Comparison of ENCODE assay signal across 13 mouse cellular contexts in genomic region chr9:47999632-48000031, GRCm38 (mm10).
"Had no signal": no experiment of that assay in that cellular context is flagged by ENCODE, and none has a peak within 500 bp of the region (broad histone marks: within the 10 kb centered on the region; RNA-seq: fewer than 3 reads in every experiment).

No protein-coding gene starts in this region.

- ATAC-seq: intestine, embryonic 16.5 days; lung, postnatal 0 days; midbrain, embryonic 15.5 days had no signal

- H3K4me3 ChIP-seq: kidney, embryonic 15.5 days; limb, embryonic 10.5 days; liver, embryonic 15.5 days; midbrain, embryonic 10.5 days; midbrain, embryonic 15.5 days; neural tube, embryonic 12.5 days had no signal

- DNase-seq: kidney, adult 2 months; kidney, postnatal 14 days; lung, adult 2 months; lung, postnatal 4 days; thymus, postnatal 4 days had no signal

- H3K27ac ChIP-seq: kidney, embryonic 15.5 days; limb, embryonic 10.5 days; liver, embryonic 15.5 days; midbrain, embryonic 10.5 days; midbrain, embryonic 15.5 days; neural tube, embryonic 12.5 days had no signal
